Mouse (Mus musculus) MEL (cell line): Measurements from ENCODE around the gene Uba2. TPM values are rescaled to one million over a fixed set of nuclear protein-coding genes. Genes with fewer than 3 reads are reported as not detected.

Experiments
- DNase-seq: peaks from one replicate; pipeline ENCODE4 v3.0.0; 2011; ENCODE audit warnings: low read depth, low spot score
- H3K27ac ChIP-seq: 2 replicates; pipeline ENCODE4 v1.5.1; 2012; ENCODE audit warnings: low read depth, mild to moderate bottlenecking, control low read depth, low read length, moderate library complexity; ENCODE audit not compliant: control insufficient read depth
- H3K27me3 ChIP-seq, 2 experiments: fragments of 150-350 bp in 1 of 2; sonication (generic) in 1 of 2; 2 replicates each; pipeline ENCODE4 v1.6.1; 2012; ENCODE audit warnings: low read length in 2 of 2, mild to moderate bottlenecking in 2 of 2, improper control_type of control experiment in 1 of 2, moderate library complexity in 1 of 2; ENCODE audit not compliant: insufficient read depth in 2 of 2, control insufficient read depth in 1 of 2
- H3K36me3 ChIP-seq, 2 experiments: 2 replicates each; pipeline ENCODE4 v1.6.1; 2012 to 2014; ENCODE audit warnings: low read length in 2 of 2, improper control_type of control experiment in 1 of 2, inconsistent platforms in 1 of 2, mild to moderate bottlenecking in 1 of 2; ENCODE audit not compliant: insufficient read depth in 2 of 2, control insufficient read depth in 1 of 2
- H3K4me1 ChIP-seq, 2 experiments: fragments of 150-350 bp in 1 of 2; sonication (generic) in 1 of 2; 2 replicates each; pipeline ENCODE4 v1.6.1; 2012; ENCODE audit warnings: low read length in 2 of 2, improper control_type of control experiment in 1 of 2, mild to moderate bottlenecking in 1 of 2; ENCODE audit not compliant: insufficient read depth in 2 of 2, control insufficient read depth in 1 of 2
- H3K4me3 ChIP-seq, 2 experiments: fragments of 150-350 bp in 1 of 2; sonication (generic) in 1 of 2; 2 replicates each; pipeline ENCODE4 v1.5.1; 2012; ENCODE audit warnings: low read depth in 2 of 2, low read length in 2 of 2, mild to moderate bottlenecking in 2 of 2, moderate library complexity in 2 of 2, control low read depth in 1 of 2, improper control_type of control experiment in 1 of 2; ENCODE audit not compliant: control insufficient read depth in 1 of 2, insufficient read depth in 1 of 2
- H3K79me2 ChIP-seq: 2 replicates; pipeline ENCODE4 v1.6.1; 2012; ENCODE audit warnings: mild to moderate bottlenecking, low read length, moderate library complexity; ENCODE audit not compliant: control insufficient read depth, poor library complexity, insufficient read depth
- H3K9ac ChIP-seq: 2 replicates; pipeline ENCODE4 v1.6.1; 2012; ENCODE audit warnings: low read depth, mild to moderate bottlenecking, control low read depth, low read length, moderate library complexity; ENCODE audit not compliant: control insufficient read depth, poor library complexity, severe bottlenecking
- H3K9me3 ChIP-seq: fragments of 150-350 bp; sonication (generic); replicated peaks from 2 replicates; pipeline ENCODE4 v1.6.1; 2012; ENCODE audit warnings: mild to moderate bottlenecking, low read length, improper control_type of control experiment, moderate library complexity; ENCODE audit not compliant: insufficient read depth
- CHD1 ChIP-seq: IDR thresholded peaks from 2 replicates; pipeline ENCODE4 v1.6.1; 2012; ENCODE audit warnings: low read depth, mild to moderate bottlenecking, inconsistent platforms, low read length, improper control_type of control experiment
- CTCF ChIP-seq, 3 experiments: IDR thresholded peaks in 2 of 3; conservative IDR thresholded peaks in 1 of 3; 2 replicates each; pipeline ENCODE4 v1.5.1; 2011 to 2012; ENCODE audit warnings: low read length in 3 of 3, low read depth in 2 of 3, mild to moderate bottlenecking in 2 of 3, improper control_type of control experiment in 1 of 3, inconsistent platforms in 1 of 3, mixed read lengths in 1 of 3, moderate library complexity in 1 of 3; ENCODE audit not compliant: control insufficient read depth in 1 of 3, insufficient read depth in 1 of 3, poor library complexity in 1 of 3, severe bottlenecking in 1 of 3
- E2F4 ChIP-seq: IDR thresholded peaks from 2 replicates; pipeline ENCODE4 v1.6.1; 2011; ENCODE audit warnings: low read depth, low read length, improper control_type of control experiment, borderline replicate concordance
- ELF1 ChIP-seq: IDR thresholded peaks from 2 replicates; pipeline ENCODE4 v1.6.1; 2014; ENCODE audit warnings: low read depth, mild to moderate bottlenecking, inconsistent platforms, low read length, improper control_type of control experiment, moderate library complexity
- GABPA ChIP-seq: IDR thresholded peaks from 2 replicates; pipeline ENCODE4 v1.6.1; 2012; ENCODE audit warnings: low read depth, mild to moderate bottlenecking, inconsistent platforms, low read length, improper control_type of control experiment, moderate library complexity
- GATA1 ChIP-seq: IDR thresholded peaks from 2 replicates; pipeline ENCODE4 v1.6.1; 2011; ENCODE audit warnings: low read depth, low read length, improper control_type of control experiment
- HCFC1 ChIP-seq: IDR thresholded peaks from 2 replicates; pipeline ENCODE4 v1.6.1; 2012; ENCODE audit warnings: low read depth, mild to moderate bottlenecking, inconsistent platforms, low read length, improper control_type of control experiment, moderate library complexity
- JUND ChIP-seq: IDR thresholded peaks from 2 replicates; pipeline ENCODE4 v1.6.1; 2011; ENCODE audit warnings: low read depth, mild to moderate bottlenecking, improper control_type of control experiment, low read length
- KAT2A ChIP-seq: conservative IDR thresholded peaks from 2 replicates; pipeline ENCODE4 v1.6.1; 2012; ENCODE audit warnings: low read depth, low read length, improper control_type of control experiment, inconsistent platforms
- MAFK ChIP-seq: IDR thresholded peaks from 2 replicates; pipeline ENCODE4 v1.6.1; 2011; ENCODE audit warnings: low read depth, mild to moderate bottlenecking, low read length, improper control_type of control experiment, borderline replicate concordance
- MAX ChIP-seq: IDR thresholded peaks from 2 replicates; pipeline ENCODE4 v1.6.1; 2011; ENCODE audit warnings: low read length, improper control_type of control experiment
- MAZ ChIP-seq: IDR thresholded peaks from 2 replicates; pipeline ENCODE4 v1.6.1; 2012; ENCODE audit warnings: low read depth, mild to moderate bottlenecking, inconsistent platforms, low read length, improper control_type of control experiment
- MXI1 ChIP-seq: IDR thresholded peaks from 2 replicates; pipeline ENCODE4 v1.6.1; 2011; ENCODE audit warnings: mild to moderate bottlenecking, low read depth, low read length, improper control_type of control experiment
- MYB ChIP-seq: IDR thresholded peaks from 2 replicates; pipeline ENCODE4 v1.6.1; 2011; ENCODE audit warnings: mild to moderate bottlenecking, low read depth, low read length, improper control_type of control experiment
- MYC ChIP-seq: IDR thresholded peaks from 2 replicates; pipeline ENCODE4 v1.6.1; 2011; ENCODE audit warnings: low read depth, mild to moderate bottlenecking, low read length, improper control_type of control experiment, moderate library complexity
- NRF1 ChIP-seq: IDR thresholded peaks from 2 replicates; pipeline ENCODE4 v1.6.1; 2014; ENCODE audit warnings: low read depth, mild to moderate bottlenecking, inconsistent platforms, low read length, improper control_type of control experiment, moderate library complexity; ENCODE audit not compliant: poor library complexity, insufficient read depth, severe bottlenecking
- POLR2AphosphoS2 ChIP-seq: IDR thresholded peaks from 2 replicates; pipeline ENCODE4 v1.6.1; 2011; ENCODE audit warnings: low read length, improper control_type of control experiment
- POLR2AphosphoS5 ChIP-seq: IDR thresholded peaks from 2 replicates; pipeline ENCODE4 v1.6.1; 2012; ENCODE audit warnings: low read depth, borderline replicate concordance, mild to moderate bottlenecking, inconsistent platforms, low read length, moderate library complexity, mixed read lengths
- RCOR1 ChIP-seq: IDR thresholded peaks from 2 replicates; pipeline ENCODE4 v1.6.1; 2012; ENCODE audit warnings: low read depth, mild to moderate bottlenecking, inconsistent platforms, low read length, improper control_type of control experiment
- SIN3A ChIP-seq: IDR thresholded peaks from 2 replicates; pipeline ENCODE4 v1.6.1; 2012; ENCODE audit warnings: low read length, improper control_type of control experiment, inconsistent platforms
- SMC3 ChIP-seq: IDR thresholded peaks from 2 replicates; pipeline ENCODE4 v1.6.1; 2011; ENCODE audit warnings: low read depth, low read length, improper control_type of control experiment
- TAL1 ChIP-seq: IDR thresholded peaks from 2 replicates; pipeline ENCODE4 v1.6.1; 2012; ENCODE audit warnings: mild to moderate bottlenecking, inconsistent platforms, low read length, moderate library complexity, mixed read lengths
- TBP ChIP-seq: IDR thresholded peaks from 2 replicates; pipeline ENCODE4 v1.8.0; 2011; ENCODE audit warnings: low read depth, low read length, improper control_type of control experiment
- UBTF ChIP-seq: IDR thresholded peaks from 2 replicates; pipeline ENCODE4 v1.6.1; 2012; ENCODE audit warnings: low read depth, mild to moderate bottlenecking, inconsistent platforms, low read length, improper control_type of control experiment, moderate library complexity, borderline replicate concordance; ENCODE audit not compliant: insufficient read depth
- USF1 ChIP-seq: IDR thresholded peaks from 2 replicates; pipeline ENCODE4 v1.6.1; 2014; ENCODE audit warnings: low read depth, mild to moderate bottlenecking, inconsistent platforms, low read length, improper control_type of control experiment, moderate library complexity
- USF2 ChIP-seq, 2 experiments: IDR thresholded peaks; 2 replicates each; pipeline ENCODE4 v1.6.1; 2011 to 2012; ENCODE audit warnings: improper control_type of control experiment in 2 of 2, low read length in 2 of 2, borderline replicate concordance in 1 of 2, inconsistent platforms in 1 of 2, low read depth in 1 of 2, mild to moderate bottlenecking in 1 of 2; ENCODE audit not compliant: insufficient read depth in 1 of 2
- ZC3H11A ChIP-seq: IDR thresholded peaks from 2 replicates; pipeline ENCODE4 v1.6.1; 2012; ENCODE audit warnings: low read depth, mild to moderate bottlenecking, inconsistent platforms, low read length, improper control_type of control experiment
- ZKSCAN1 ChIP-seq: IDR thresholded peaks from 2 replicates; pipeline ENCODE4 v1.6.1; 2012; ENCODE audit warnings: low read depth, mild to moderate bottlenecking, inconsistent platforms, low read length, improper control_type of control experiment, moderate library complexity
- polyA plus RNA-seq, 2 experiments: library from polyadenylated mRNA; stranded (reverse) in 1 of 2; unstranded in 1 of 2; fragments of >175 nt in 1 of 2; fragments of >200 nt in 1 of 2; gene quantifications; 2 replicates each; pipeline versions ENCODE4 v1.2.1 to v1.2.4; 2012; ENCODE audit warnings: low replicate concordance in 2 of 2, low read depth in 1 of 2; ENCODE audit not compliant: insufficient read length in 2 of 2, insufficient read depth in 1 of 2, missing spikeins in 1 of 2
- total RNA-seq: library from RNA; depleted of rRNA; stranded (reverse); fragments of 300-350 nt; gene quantifications from 2 replicates; pipeline ENCODE4 v1.2.3, GENCODE M21; 2012

Uba2 gene
- total and polyA plus RNA-seq, 3 experiments, result 201 to 207 TPM; not detected in 1

DNA sequence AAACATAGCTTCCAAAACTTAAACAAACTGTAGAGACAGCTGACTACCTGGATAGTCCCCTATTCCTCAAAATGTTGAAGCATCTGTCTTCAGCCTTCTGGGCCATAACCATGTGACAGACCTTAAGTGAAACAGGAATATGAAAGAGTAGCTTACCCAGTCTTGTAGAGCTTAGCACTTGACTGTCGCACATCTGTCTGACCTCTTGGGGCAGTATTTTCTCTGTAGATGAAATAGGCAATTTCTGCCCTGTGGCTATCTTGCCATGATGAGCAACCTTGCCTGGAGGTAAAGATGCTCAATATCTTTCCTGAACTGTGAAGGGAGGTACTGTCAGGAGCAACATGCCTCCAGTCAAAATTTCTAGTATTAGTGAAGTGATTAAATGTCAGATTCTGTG, 2.9 kb upstream of the Uba2 start:
- peak; percentile 35 for DNase-seq
- no peak overlapping the region for H3K4me3 ChIP-seq
- TF ChIP-seq CTCF (IDR thresholded peaks at IDR 0.05 in 2 of 3, conservative IDR thresholded peaks at IDR 0.05 in 1 of 3; ENCODE audit: control insufficient read depth in 1 of 3, insufficient read depth in 1 of 3, low read depth in 2 of 3, low read length in 3 of 3, poor library complexity in 1 of 3, severe bottlenecking in 1 of 3) (peak in 2 of 3 experiments; percentile 8 to 48; a peak in 2 of 6 replicates), ZC3H11A (no peak)

DNA sequence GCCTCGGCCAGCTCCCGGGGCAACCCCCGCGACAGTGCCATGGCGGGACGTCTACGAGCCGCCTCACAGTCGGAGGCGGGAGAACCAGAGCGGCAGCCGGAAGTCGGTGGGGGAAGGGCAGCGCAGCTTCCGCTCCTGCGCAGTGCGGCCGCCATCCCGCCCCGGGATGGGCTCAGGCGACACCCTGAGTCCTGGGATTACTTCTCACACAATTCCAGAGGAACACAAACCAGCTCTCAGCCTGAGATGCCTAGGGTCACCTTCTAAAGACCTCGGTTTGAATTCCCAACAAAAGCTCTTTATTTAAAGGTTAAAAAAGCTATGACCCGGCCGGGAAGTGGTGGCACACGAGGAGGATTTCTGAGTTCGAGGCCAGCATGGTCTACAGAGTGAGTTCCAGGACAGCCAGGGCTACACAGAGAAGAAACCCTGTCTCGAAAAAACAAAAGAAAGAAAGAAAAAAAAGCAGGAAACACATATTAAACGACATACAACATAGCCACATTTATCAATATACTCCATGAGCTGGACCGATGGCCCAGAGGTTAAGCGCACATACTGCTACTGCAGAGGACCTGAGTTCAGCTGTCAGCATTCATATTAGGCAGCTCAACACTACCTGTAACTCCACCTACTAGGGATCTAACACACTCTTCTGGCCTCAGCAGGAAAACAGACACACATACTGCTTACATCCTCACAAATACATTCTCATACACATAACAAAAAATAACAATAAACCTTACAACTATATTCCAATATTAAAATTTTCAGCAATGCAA, 738 bp downstream of the Uba2 start:
- Histone ChIP-seq H3K9me3 (no peaks in the 10 kb centered on the region), H3K4me1 (no peaks in the 10 kb centered on the region; a peak in 1 of 4 replicates), H3K36me3 (peaks cover 4 to 11% of the 10 kb centered on the region in 2 experiments), H3K4me3 (peak overlapping the region; percentile 58 to 99), H3K27ac (peak overlapping the region; percentile 59), H3K79me2 (peaks cover 23% of the 10 kb centered on the region), H3K27me3 (no peaks in the 10 kb centered on the region), H3K9ac (peak overlapping the region; percentile 96)
- peak; percentile 89 for DNase-seq
- TF ChIP-seq GABPA (no peak), E2F4 (peak; percentile 66; the same call in 1 of the 2 replicates), RCOR1 (no peak), POLR2AphosphoS5 (no peak), GATA1 (no peak), SMC3 (no peak), ELF1 (0 out of 2 replicates have a peak, but pooled peaks have one; percentile 48), USF2 (IDR thresholded peaks at IDR 0.05; ENCODE audit: borderline replicate concordance in 1 of 2, insufficient read depth in 1 of 2, low read depth in 1 of 2, low read length in 2 of 2) (no peak), TBP (peak; percentile 84; the same call in 1 of the 2 replicates), CHD1 (no peak), USF1 (no peak), NRF1 (peak; percentile 83), ZC3H11A (no peak), ZKSCAN1 (no peak), MXI1 (no peak; the same call in 1 of the 2 replicates), HCFC1 (peak; percentile 86), MAX (peak; percentile 43; the same call in 1 of the 2 replicates), JUND (no peak), TAL1 (no peak), KAT2A (no peak; the same call in 1 of the 2 replicates), MYC (no peak), UBTF (no peak), MYB (no peak), SIN3A (peak; percentile 72; the same call in 1 of the 2 replicates), MAFK (no peak), POLR2AphosphoS2 (peak; percentile 86), MAZ (no peak), CTCF (IDR thresholded peaks at IDR 0.05 in 2 of 3, conservative IDR thresholded peaks at IDR 0.05 in 1 of 3; ENCODE audit: control insufficient read depth in 1 of 3, insufficient read depth in 1 of 3, low read depth in 2 of 3, low read length in 3 of 3, poor library complexity in 1 of 3, severe bottlenecking in 1 of 3) (no peak)

More for the DNA sequence above, 2.9 kb upstream of the Uba2 start:
- no peaks in the 10 kb centered on the region for H3K4me1 ChIP-seq
- no peak overlapping the region for H3K27ac ChIP-seq
- peaks cover 11% of the 10 kb centered on the region for H3K79me2 ChIP-seq
- peaks cover 0 to 2% of the 10 kb centered on the region in 2 experiments; a peak in 1 of 4 replicates for H3K36me3 ChIP-seq
- H3K27me3 ChIP-seq, result no peaks in the 10 kb centered on the region
- H3K9me3 ChIP-seq, result no peaks in the 10 kb centered on the region
- H3K9ac ChIP-seq, result no peak overlapping the region
